Mouse (Mus musculus): ENCODE measurements around the gene Hecw1. TPM values are rescaled to one million over a fixed set of nuclear protein-coding genes. Genes with fewer than 3 reads are reported as not detected.
A peak's percentile ranks its signal among the peaks of the same experiment; 100 is the strongest.

The Hecw1 gene
- polyA plus RNA-seq (2016; fragmentation: Nextera tagmentation; extraction: Ambion mirVana): 2.1 and 5.7 TPM in 2 replicates

- DNase-seq (ENCODE audit: low spot score): peak; percentile 56
- Histone ChIP-seq H3K27ac (replicated peaks) (peak within 1 kb of the TSS; percentile 83), H3K9me3 (replicated peaks) (no peaks in the 10 kb centered on the region), H3K4me1 (peaks cover 15% of the 10 kb centered on the region), H3K27me3 (ENCODE audit: low read depth, poor library complexity, severe bottlenecking) (peaks cover 36% of the 10 kb centered on the region), H3K36me3 (no peaks in the 10 kb centered on the region), H3K4me3 (peak within 1 kb of the TSS; percentile 71)
- WGBS: 0% methylated on average over 15 of the region's 15 CpGs
These were observed at the start of gene Hecw1 for GRCm38 (mm10) chr13:14522906-14523269. Gene Hecw1, minus strand, starts transcription at chr13:14523228.

GRCm38 (mm10) chr13:14561336-14561735 is 38.3 kb upstream of the Hecw1 start:
- Histone ChIP-seq H3K27me3 (ENCODE audit: low read depth, poor library complexity, severe bottlenecking) (no peaks in the 10 kb centered on the region), H3K27ac (replicated peaks) (no peak overlapping the region), H3K36me3 (no peaks in the 10 kb centered on the region), H3K4me3 (no peak overlapping the region), H3K9me3 (replicated peaks) (no peaks in the 10 kb centered on the region), H3K4me1 (no peaks in the 10 kb centered on the region)
- DNase-seq (ENCODE audit: low spot score): no peak
- WGBS: 88% methylated on average over 1 of the region's 1 CpGs

- DNase-seq (ENCODE audit: low spot score): no peak
- Histone ChIP-seq H3K9me3 (replicated peaks) (no peaks in the 10 kb centered on the region), H3K4me3 (no peak overlapping the region), H3K4me1 (no peaks in the 10 kb centered on the region), H3K36me3 (no peaks in the 10 kb centered on the region), H3K27ac (replicated peaks) (no peak overlapping the region), H3K27me3 (ENCODE audit: low read depth, poor library complexity, severe bottlenecking) (no peaks in the 10 kb centered on the region)
- WGBS: 85% methylated on average over 2 of the region's 2 CpGs
These were observed 29.6 kb upstream of the Hecw1 start for GRCm38 (mm10) chr13:14552628-14553027.

GRCm38 (mm10) chr13:14542860-14543259 is 19.8 kb upstream of the Hecw1 start:
- DNase-seq (ENCODE audit: low spot score): no peak
- no peaks in the 10 kb centered on the region for H3K36me3 ChIP-seq
- WGBS: 86% methylated on average over 5 of the region's 5 CpGs
- no peak overlapping the region for H3K27ac ChIP-seq (replicated peaks)
- no peak overlapping the region for H3K4me3 ChIP-seq
- H3K9me3 ChIP-seq (replicated peaks): no peaks in the 10 kb centered on the region
- no peaks in the 10 kb centered on the region for H3K4me1 ChIP-seq
- no peaks in the 10 kb centered on the region for H3K27me3 ChIP-seq (ENCODE audit: low read depth, poor library complexity, severe bottlenecking)

- Histone ChIP-seq H3K27ac (replicated peaks) (peak overlapping the region; percentile 83), H3K4me1 (peaks cover 15% of the 10 kb centered on the region), H3K4me3 (peak overlapping the region; percentile 71), H3K9me3 (replicated peaks) (no peaks in the 10 kb centered on the region), H3K36me3 (no peaks in the 10 kb centered on the region), H3K27me3 (ENCODE audit: low read depth, poor library complexity, severe bottlenecking) (peaks cover 36% of the 10 kb centered on the region)
- DNase-seq (ENCODE audit: low spot score): peak; percentile 60
- WGBS: 2% methylated on average over 38 of the region's 38 CpGs
These were observed 711 bp downstream of the Hecw1 start for GRCm38 (mm10) chr13:14522128-14522905.

GRCm38 (mm10) chr13:14521746-14522127 is 1.3 kb downstream of the Hecw1 start:
- Histone ChIP-seq H3K4me1 (peaks cover 15% of the 10 kb centered on the region), H3K4me3 (peak overlapping the region; percentile 71), H3K36me3 (no peaks in the 10 kb centered on the region), H3K9me3 (replicated peaks) (no peaks in the 10 kb centered on the region), H3K27me3 (ENCODE audit: low read depth, poor library complexity, severe bottlenecking) (peaks cover 36% of the 10 kb centered on the region), H3K27ac (replicated peaks) (peak overlapping the region; percentile 83)
- 26% methylated on average over 4 of the region's 4 CpGs for WGBS
- peak; percentile 14 for DNase-seq (ENCODE audit: low spot score)

GRCm38 (mm10) chr13:14519605-14520004 is 3.4 kb downstream of the Hecw1 start:
- H3K36me3 ChIP-seq: no peaks in the 10 kb centered on the region
- H3K27ac ChIP-seq (replicated peaks): no peak overlapping the region
- no peaks in the 10 kb centered on the region for H3K9me3 ChIP-seq (replicated peaks)
- DNase-seq (ENCODE audit: low spot score): no peak
- no peak overlapping the region for H3K4me3 ChIP-seq
- WGBS: 73% methylated on average over 3 of the region's 3 CpGs
- H3K27me3 ChIP-seq (ENCODE audit: low read depth, poor library complexity, severe bottlenecking): peaks cover 36% of the 10 kb centered on the region
- H3K4me1 ChIP-seq: peaks cover 15% of the 10 kb centered on the region

GRCm38 (mm10) chr13:14517478-14517877 is 5.5 kb downstream of the Hecw1 start:
- peaks cover 20% of the 10 kb centered on the region for H3K27me3 ChIP-seq (ENCODE audit: low read depth, poor library complexity, severe bottlenecking)
- H3K27ac ChIP-seq (replicated peaks): no peak overlapping the region
- H3K4me3 ChIP-seq: no peak overlapping the region
- H3K36me3 ChIP-seq: no peaks in the 10 kb centered on the region
- peaks cover 9% of the 10 kb centered on the region for H3K4me1 ChIP-seq
- DNase-seq (ENCODE audit: low spot score): no peak
- 90% methylated on average over 3 of the region's 3 CpGs for WGBS
- no peaks in the 10 kb centered on the region for H3K9me3 ChIP-seq (replicated peaks)

GRCm38 (mm10) chr13:14515106-14515505 is 7.9 kb downstream of the Hecw1 start:
- H3K4me1 ChIP-seq: no peaks in the 10 kb centered on the region
- no peak overlapping the region for H3K27ac ChIP-seq (replicated peaks)
- H3K36me3 ChIP-seq: no peaks in the 10 kb centered on the region
- no peak overlapping the region for H3K4me3 ChIP-seq
- H3K9me3 ChIP-seq (replicated peaks): no peaks in the 10 kb centered on the region
- no peak for DNase-seq (ENCODE audit: low spot score)
- 86% methylated on average over 2 of the region's 2 CpGs for WGBS
- H3K27me3 ChIP-seq (ENCODE audit: low read depth, poor library complexity, severe bottlenecking): no peaks in the 10 kb centered on the region

- no peaks in the 10 kb centered on the region for H3K36me3 ChIP-seq
- H3K4me1 ChIP-seq: no peaks in the 10 kb centered on the region
- no peak overlapping the region for H3K4me3 ChIP-seq
- no peaks in the 10 kb centered on the region for H3K9me3 ChIP-seq (replicated peaks)
- H3K27ac ChIP-seq (replicated peaks): no peak overlapping the region
- no peaks in the 10 kb centered on the region for H3K27me3 ChIP-seq (ENCODE audit: low read depth, poor library complexity, severe bottlenecking)
- no peak for DNase-seq (ENCODE audit: low spot score)
These were observed 9.1 kb downstream of the Hecw1 start for GRCm38 (mm10) chr13:14513934-14514333.

- Histone ChIP-seq H3K27me3 (ENCODE audit: low read depth, poor library complexity, severe bottlenecking) (no peaks in the 10 kb centered on the region), H3K9me3 (replicated peaks) (no peaks in the 10 kb centered on the region), H3K4me3 (no peak overlapping the region), H3K4me1 (no peaks in the 10 kb centered on the region), H3K36me3 (no peaks in the 10 kb centered on the region), H3K27ac (replicated peaks) (no peak overlapping the region)
- DNase-seq (ENCODE audit: low spot score): no peak
- WGBS: 93% methylated on average over 5 of the region's 5 CpGs
These were observed 16.3 kb downstream of the Hecw1 start for GRCm38 (mm10) chr13:14506765-14507164.

GRCm38 (mm10) chr13:14500251-14500650 is 22.8 kb downstream of the Hecw1 start:
- 44% methylated on average over 1 of the region's 1 CpGs for WGBS

GRCm38 (mm10) chr13:14498780-14499179 is 24.2 kb downstream of the Hecw1 start:
- Histone ChIP-seq H3K4me1 (no peaks in the 10 kb centered on the region), H3K27ac (replicated peaks) (no peak overlapping the region), H3K9me3 (replicated peaks) (no peaks in the 10 kb centered on the region), H3K27me3 (ENCODE audit: low read depth, poor library complexity, severe bottlenecking) (no peaks in the 10 kb centered on the region), H3K4me3 (no peak overlapping the region), H3K36me3 (no peaks in the 10 kb centered on the region)
- DNase-seq (ENCODE audit: low spot score): no peak
- WGBS: 87% methylated on average over 8 of the region's 8 CpGs

More at GRCm38 (mm10) chr13:14500251-14500650, 22.8 kb downstream of the Hecw1 start:
- Histone ChIP-seq H3K27ac (replicated peaks) (no peak overlapping the region), H3K27me3 (ENCODE audit: low read depth, poor library complexity, severe bottlenecking) (no peaks in the 10 kb centered on the region), H3K4me3 (no peak overlapping the region), H3K36me3 (no peaks in the 10 kb centered on the region), H3K9me3 (replicated peaks) (no peaks in the 10 kb centered on the region), H3K4me1 (no peaks in the 10 kb centered on the region)
- no peak for DNase-seq (ENCODE audit: low spot score)

Measured in midbrain, embryonic 10.5 days (tissue).